Mouse (Mus musculus) lung, postnatal 14 days (tissue): ENCODE data around the gene Sdc1.

ENCODE experiments used
- DNase-seq: peaks from one replicate; pipeline ENCODE4 v3.0.0; 2021

Sdc1 gene

GRCm38 (mm10) chr12:8770946-8771843, at the start of gene Sdc1:
Gene Sdc1, plus strand, starts transcription at chr12:8771323.
- peak; percentile 81 for DNase-seq

GRCm38 (mm10) chr12:8726890-8727289, 44.2 kb upstream of the Sdc1 start:
- no peak for DNase-seq

GRCm38 (mm10) chr12:8728739-8729138, 42.4 kb upstream of the Sdc1 start:
- DNase-seq = peak; percentile 9

GRCm38 (mm10) chr12:8753654-8754053, 17.5 kb upstream of the Sdc1 start:
- DNase-seq = no peak

- DNase-seq = no peak
Measured at GRCm38 (mm10) chr12:8754116-8754515, 17.0 kb upstream of the Sdc1 start.

- no peak for DNase-seq
Measured at GRCm38 (mm10) chr12:8758029-8758428, 13.1 kb upstream of the Sdc1 start.

- no peak for DNase-seq
Measured at GRCm38 (mm10) chr12:8759115-8759514, 12.0 kb upstream of the Sdc1 start.

GRCm38 (mm10) chr12:8759779-8760178, 11.3 kb upstream of the Sdc1 start:
- no peak for DNase-seq

GRCm38 (mm10) chr12:8760561-8760960, 10.6 kb upstream of the Sdc1 start:
- DNase-seq = no peak

- DNase-seq = no peak
Measured at GRCm38 (mm10) chr12:8761058-8761457, 10.1 kb upstream of the Sdc1 start.

GRCm38 (mm10) chr12:8762667-8763066, 8.5 kb upstream of the Sdc1 start:
- DNase-seq = no peak

- no peak for DNase-seq
Measured at GRCm38 (mm10) chr12:8764221-8764930, 6.7 kb upstream of the Sdc1 start.

GRCm38 (mm10) chr12:8771844-8772380, 789 bp downstream of the Sdc1 start:
- DNase-seq = no peak

GRCm38 (mm10) chr12:8772451-8773143, 1.5 kb downstream of the Sdc1 start:
- peak; percentile 71 for DNase-seq

GRCm38 (mm10) chr12:8773336-8773735, 2.2 kb downstream of the Sdc1 start:
- no peak for DNase-seq

GRCm38 (mm10) chr12:8774183-8774582, 3.1 kb downstream of the Sdc1 start:
- DNase-seq = no peak

GRCm38 (mm10) chr12:8776206-8776605, 5.1 kb downstream of the Sdc1 start:
- DNase-seq = no peak

- no peak for DNase-seq
Measured at GRCm38 (mm10) chr12:8776741-8777140, 5.6 kb downstream of the Sdc1 start.

- DNase-seq = no peak
Measured at GRCm38 (mm10) chr12:8778106-8778505, 7.0 kb downstream of the Sdc1 start.

GRCm38 (mm10) chr12:8779851-8780250, 8.7 kb downstream of the Sdc1 start:
- no peak for DNase-seq

GRCm38 (mm10) chr12:8781121-8781520, 10.0 kb downstream of the Sdc1 start:
- DNase-seq = no peak

GRCm38 (mm10) chr12:8781681-8782378, 10.7 kb downstream of the Sdc1 start:
- DNase-seq = peak; percentile 68

GRCm38 (mm10) chr12:8782565-8782964, 11.4 kb downstream of the Sdc1 start:
- DNase-seq = no peak
